Mouse (Mus musculus) forebrain, postnatal 0 days (tissue): ENCODE measurements around the gene Dop1a. TPM values are rescaled to one million over a fixed set of nuclear protein-coding genes. Genes with fewer than 3 reads are reported as not detected.
A peak's percentile ranks its signal among the peaks of the same experiment; 100 is the strongest.

ENCODE experiments used
- ATAC-seq: fragments of 200-750 bp; cut with Nextera tagmentation; 2 replicates; pipeline ENCODE4 v1.8.0; 2017; ENCODE audit warnings: mild to moderate bottlenecking, moderate library complexity
- DNase-seq: peaks from one replicate; pipeline ENCODE4 v3.0.0-alpha.2; 2015
- H3K27ac ChIP-seq: fragments of 300-500 bp; sonication (generic); 2 replicates; pipeline ENCODE4 v1.5.1; 2014; ENCODE audit warnings: low read depth, mild to moderate bottlenecking, antibody characterized with exemption, low read length, moderate library complexity, mixed read lengths
- H3K27me3 ChIP-seq: fragments of 300-500 bp; sonication (generic); 2 replicates; pipeline ENCODE4 v1.6.1; 2014; ENCODE audit warnings: mild to moderate bottlenecking, low read length, mixed read lengths; ENCODE audit not compliant: insufficient read depth
- H3K36me3 ChIP-seq: fragments of 300-500 bp; sonication (generic); 2 replicates; pipeline ENCODE4 v1.6.1; 2014; ENCODE audit warnings: mild to moderate bottlenecking, moderate library complexity; ENCODE audit not compliant: insufficient read depth
- H3K4me1 ChIP-seq: fragments of 300-500 bp; sonication (generic); 2 replicates; pipeline ENCODE4 v1.6.1; 2014; ENCODE audit warnings: antibody characterized with exemption; ENCODE audit not compliant: insufficient read depth
- H3K4me2 ChIP-seq: fragments of 300-500 bp; sonication (generic); 2 replicates; pipeline ENCODE4 v1.6.1; 2014; ENCODE audit warnings: low read depth, mild to moderate bottlenecking, moderate library complexity
- H3K4me3 ChIP-seq: fragments of 300-500 bp; sonication (generic); 2 replicates; pipeline ENCODE4 v1.5.1; 2014; ENCODE audit warnings: low read depth, low read length, mixed read lengths
- H3K9ac ChIP-seq: fragments of 300-500 bp; sonication (generic); 2 replicates; pipeline ENCODE4 v1.6.1; 2014; ENCODE audit warnings: mild to moderate bottlenecking
- H3K9me3 ChIP-seq: fragments of 300-500 bp; sonication (generic); 2 replicates; pipeline ENCODE4 v1.6.1; 2016; ENCODE audit warnings: low read length
- CTCF ChIP-seq: sonication (generic); IDR thresholded peaks from 2 replicates; pipeline ENCODE4 v1.5.1; 2016; ENCODE audit warnings: antibody characterized with exemption, control low read depth, low read depth
- WGBS: fragments of 180-500 bp; shearing (Covaris S2); extraction: QIAGEN DNeasy Blood & Tissue Kit; methylation state at CpG from one replicate; pipeline ENCODE4 v1.1.7; 2014; 5-methylcytosine and 5-hydroxymethylcytosine counted together
- polyA plus RNA-seq: library from polyadenylated mRNA; unstranded; fragments of >200 nt; fragmentation: Nextera tagmentation; extraction: Ambion mirVana; gene quantifications from 2 replicates; pipeline ENCODE4 v1.2.1, GENCODE M21; 2015
- total RNA-seq: library from RNA; depleted of rRNA; stranded (reverse); fragments of >200 nt; gene quantifications from 2 replicates; pipeline ENCODE4 v1.2.3, GENCODE M21; 2014; rRNA removed

Dop1a gene
- total RNA-seq (62.2 and 71.1 TPM in 2 replicates), polyA plus RNA-seq (10.5 and 18.2 TPM in 2 replicates)

GRCm38 (mm10) chr9:86466990-86467870, at the start of gene Dop1a:
Gene Dop1a, plus strand, starts transcription at chr9:86467154.
- ATAC-seq (peak; percentile 93), DNase-seq (peak; percentile 95)
- peak; percentile 89 for TF ChIP-seq CTCF
- Histone ChIP-seq H3K4me2 (peak within 1 kb of the TSS; percentile 55), H3K9me3 (no peaks in the 10 kb centered on the region), H3K27me3 (no peaks in the 10 kb centered on the region), H3K27ac (peak within 1 kb of the TSS; percentile 89), H3K36me3 (no peaks in the 10 kb centered on the region), H3K4me3 (peak within 1 kb of the TSS; percentile 85), H3K4me1 (peaks cover 8% of the 10 kb centered on the region; the same call in 1 of the 2 replicates), H3K9ac (peak within 1 kb of the TSS; percentile 89)
- WGBS, result 6% methylated on average over 86 of the region's 93 CpGs

- Histone ChIP-seq H3K4me3 (no peak overlapping the region), H3K9me3 (peaks cover 1% of the 10 kb centered on the region; the same call in 1 of the 2 replicates), H3K9ac (no peak overlapping the region), H3K27me3 (no peaks in the 10 kb centered on the region), H3K36me3 (no peaks in the 10 kb centered on the region), H3K4me1 (no peaks in the 10 kb centered on the region), H3K27ac (no peak overlapping the region), H3K4me2 (no peak overlapping the region)
- ATAC-seq (no peak), DNase-seq (no peak)
- 96% methylated on average over 1 of the region's 1 CpGs for WGBS
- TF ChIP-seq CTCF, result no peak
These were observed 49.0 kb upstream of the Dop1a start for GRCm38 (mm10) chr9:86417971-86418370.

- Histone ChIP-seq H3K4me3 (no peak overlapping the region), H3K4me2 (no peak overlapping the region), H3K4me1 (no peaks in the 10 kb centered on the region), H3K27me3 (no peaks in the 10 kb centered on the region), H3K9ac (no peak overlapping the region), H3K9me3 (no peaks in the 10 kb centered on the region), H3K36me3 (no peaks in the 10 kb centered on the region), H3K27ac (no peak overlapping the region)
- DNase-seq (peak; percentile 50), ATAC-seq (peak; percentile 32)
- 69% methylated on average over 6 of the region's 6 CpGs for WGBS
- TF ChIP-seq CTCF, result no peak
These were observed 47.6 kb upstream of the Dop1a start for GRCm38 (mm10) chr9:86419366-86419765.

GRCm38 (mm10) chr9:86423331-86423730, 43.6 kb upstream of the Dop1a start:
- 88% methylated on average over 4 of the region's 4 CpGs for WGBS
- no peak for ATAC-seq

GRCm38 (mm10) chr9:86435510-86435909, 31.4 kb upstream of the Dop1a start:
- Histone ChIP-seq H3K36me3 (no peaks in the 10 kb centered on the region), H3K4me2 (no peak overlapping the region), H3K9ac (no peak overlapping the region), H3K27me3 (no peaks in the 10 kb centered on the region), H3K4me1 (no peaks in the 10 kb centered on the region), H3K27ac (no peak overlapping the region), H3K9me3 (no peaks in the 10 kb centered on the region), H3K4me3 (no peak overlapping the region)
- ATAC-seq (no peak), DNase-seq (no peak)
- no peak for TF ChIP-seq CTCF
- 94% methylated on average over 3 of the region's 3 CpGs for WGBS

More at GRCm38 (mm10) chr9:86423331-86423730, 43.6 kb upstream of the Dop1a start:
- H3K4me1 ChIP-seq, result no peaks in the 10 kb centered on the region
- no peak overlapping the region for H3K4me3 ChIP-seq
- H3K9me3 ChIP-seq, result no peaks in the 10 kb centered on the region
- H3K4me2 ChIP-seq, result no peak overlapping the region
- DNase-seq, result no peak
- no peaks in the 10 kb centered on the region for H3K36me3 ChIP-seq
- H3K27me3 ChIP-seq, result no peaks in the 10 kb centered on the region
- TF ChIP-seq CTCF, result no peak
- H3K9ac ChIP-seq, result no peak overlapping the region
- H3K27ac ChIP-seq, result no peak overlapping the region

- no peak for TF ChIP-seq CTCF
- Histone ChIP-seq H3K9ac (no peak overlapping the region), H3K27ac (no peak overlapping the region), H3K9me3 (no peaks in the 10 kb centered on the region), H3K4me2 (no peak overlapping the region), H3K4me3 (no peak overlapping the region), H3K4me1 (no peaks in the 10 kb centered on the region), H3K36me3 (no peaks in the 10 kb centered on the region), H3K27me3 (no peaks in the 10 kb centered on the region)
- 97% methylated on average over 8 of the region's 8 CpGs for WGBS
- DNase-seq (no peak), ATAC-seq (no peak)
These were observed 30.3 kb upstream of the Dop1a start for GRCm38 (mm10) chr9:86436608-86437007.

- no peak overlapping the region for H3K4me3 ChIP-seq
- 40% methylated on average over 11 of the region's 11 CpGs for WGBS
- no peak for ATAC-seq
- no peaks in the 10 kb centered on the region for H3K9me3 ChIP-seq
- H3K4me2 ChIP-seq, result no peak overlapping the region
- TF ChIP-seq CTCF, result no peak
- H3K27ac ChIP-seq, result no peak overlapping the region
- no peaks in the 10 kb centered on the region for H3K36me3 ChIP-seq
- no peaks in the 10 kb centered on the region for H3K4me1 ChIP-seq
- no peaks in the 10 kb centered on the region for H3K27me3 ChIP-seq
- H3K9ac ChIP-seq, result no peak overlapping the region
- DNase-seq, result no peak
These were observed 28.5 kb upstream of the Dop1a start for GRCm38 (mm10) chr9:86438337-86439009.
